Mouse (Mus musculus) cortical plate, adult 2 months (tissue): ENCODE data around the gene Mab21l1.

Experiments used
- CTCF ChIP-seq: fragments of 200-500 bp; IDR thresholded peaks from 2 replicates; pipeline ENCODE4 v1.5.1; 2011; ENCODE audit warnings: mild to moderate bottlenecking, control low read depth, low read length; ENCODE audit not compliant: insufficient read depth; ENCODE audit errors: extremely low read depth
- POLR2A ChIP-seq: fragments of 200-500 bp; IDR thresholded peaks from 2 replicates; pipeline ENCODE4 v1.6.1; 2011; ENCODE audit warnings: mild to moderate bottlenecking, low read length, control low read depth; ENCODE audit not compliant: insufficient read depth; ENCODE audit errors: extremely low read depth

- no peak for TF ChIP-seq CTCF
- no peak for TF ChIP-seq POLR2A
Measured at GRCm38 (mm10) chr3:55789856-55790255, 7.5 kb downstream of the Mab21l1 start.
